Mouse (Mus musculus) CH12.LX (cell line): ENCODE data around the gene Cidec. TPM values are rescaled to one million over a fixed set of nuclear protein-coding genes. Genes with fewer than 3 reads are reported as not detected.
A peak's percentile ranks its signal among the peaks of the same experiment; 100 is the strongest.

Source experiments
- DNase-seq: peaks from one replicate; pipeline ENCODE4 v3.0.0-alpha.2; 2013; ENCODE audit errors: extremely low read depth
- H3K27ac ChIP-seq: 2 replicates; pipeline ENCODE4 v1.5.1; 2012; ENCODE audit warnings: low read depth, mild to moderate bottlenecking, control low read depth, moderate library complexity; ENCODE audit not compliant: insufficient read depth
- H3K27me3 ChIP-seq: replicated peaks from 2 replicates; pipeline ENCODE3; 2012; ENCODE audit warnings: inconsistent platforms
- H3K36me3 ChIP-seq, 2 experiments: replicated peaks in 1 of 2; 2 replicates each; pipeline versions ENCODE3 to v1.6.1; 2012; ENCODE audit warnings: inconsistent platforms in 1 of 2, low read length in 1 of 2, mild to moderate bottlenecking in 1 of 2, mixed read lengths in 1 of 2, moderate library complexity in 1 of 2; ENCODE audit not compliant: control insufficient read depth in 1 of 2, insufficient read depth in 1 of 2
- H3K4me1 ChIP-seq, 2 experiments: 2 replicates each; pipeline ENCODE4 v1.6.1; 2012; ENCODE audit warnings: inconsistent platforms in 1 of 2, moderate library complexity in 1 of 2; ENCODE audit not compliant: insufficient read depth in 2 of 2, control insufficient read depth in 1 of 2
- H3K4me2 ChIP-seq: 2 replicates; pipeline ENCODE4 v1.6.1; 2012; ENCODE audit warnings: low read depth, mild to moderate bottlenecking, control low read depth; ENCODE audit not compliant: poor library complexity, insufficient read depth, severe bottlenecking
- H3K4me3 ChIP-seq, 3 experiments: fragments of 150-350 bp in 1 of 3; sonication (generic) in 1 of 3; replicated peaks in 1 of 3; 2 replicates each; pipeline versions ENCODE3 to v1.5.1; 2011 to 2012; ENCODE audit warnings: low read depth in 2 of 3, low read length in 2 of 3, mild to moderate bottlenecking in 2 of 3, moderate library complexity in 2 of 3, control low read depth in 1 of 3, improper control_type of control experiment in 1 of 3, inconsistent platforms in 1 of 3, mixed read lengths in 1 of 3; ENCODE audit not compliant: poor library complexity in 1 of 3
- H3K79me2 ChIP-seq: replicated peaks from 2 replicates; pipeline ENCODE4 v1.6.1; 2012; ENCODE audit warnings: mild to moderate bottlenecking, moderate library complexity; ENCODE audit not compliant: control insufficient read depth, poor library complexity, insufficient read depth, severe bottlenecking; ENCODE audit errors: extremely low read depth
- H3K9ac ChIP-seq: 2 replicates; pipeline ENCODE4 v1.6.1; 2012; ENCODE audit warnings: low read depth, mild to moderate bottlenecking, control low read depth, moderate library complexity; ENCODE audit not compliant: insufficient read depth
- H3K9me3 ChIP-seq: replicated peaks from 2 replicates; pipeline ENCODE3; 2012; ENCODE audit warnings: low read length, inconsistent platforms, mixed read lengths
- BHLHE40 ChIP-seq: IDR thresholded peaks from 2 replicates; pipeline ENCODE4 v1.6.1; 2011; ENCODE audit warnings: mild to moderate bottlenecking, low read depth, low read length, improper control_type of control experiment
- CHD1 ChIP-seq: IDR thresholded peaks from 2 replicates; pipeline ENCODE4 v1.6.1; 2012; ENCODE audit warnings: low read depth, low read length, improper control_type of control experiment, inconsistent platforms
- CHD2 ChIP-seq: IDR thresholded peaks from 2 replicates; pipeline ENCODE4 v1.6.1; 2011; ENCODE audit warnings: low read length, improper control_type of control experiment
- CTCF ChIP-seq, 2 experiments: IDR thresholded peaks in 1 of 2; conservative IDR thresholded peaks in 1 of 2; 2 replicates each; pipeline ENCODE4 v1.5.1; 2011 to 2012; ENCODE audit warnings: low read depth in 2 of 2, low read length in 2 of 2, improper control_type of control experiment in 1 of 2, inconsistent platforms in 1 of 2, mild to moderate bottlenecking in 1 of 2, moderate library complexity in 1 of 2
- ELF1 ChIP-seq: IDR thresholded peaks from 2 replicates; pipeline ENCODE4 v1.6.1; 2014; ENCODE audit warnings: low read depth, mild to moderate bottlenecking, inconsistent platforms, low read length, improper control_type of control experiment
- EP300 ChIP-seq: IDR thresholded peaks from 2 replicates; pipeline ENCODE4 v1.6.1; 2011; ENCODE audit warnings: low read length, improper control_type of control experiment
- ETS1 ChIP-seq: conservative IDR thresholded peaks from 2 replicates; pipeline ENCODE4 v1.6.1; 2012; ENCODE audit warnings: low read depth, mild to moderate bottlenecking, inconsistent platforms, low read length, improper control_type of control experiment, moderate library complexity
- GABPA ChIP-seq: IDR thresholded peaks from 2 replicates; pipeline ENCODE4 v1.6.1; 2012; ENCODE audit warnings: low read depth, low read length, improper control_type of control experiment, inconsistent platforms; ENCODE audit not compliant: insufficient replicate concordance
- HCFC1 ChIP-seq: IDR thresholded peaks from 2 replicates; pipeline ENCODE4 v1.6.1; 2012; ENCODE audit warnings: low read depth, mild to moderate bottlenecking, inconsistent platforms, low read length, improper control_type of control experiment
- IRF4 ChIP-seq: IDR thresholded peaks from 2 replicates; pipeline ENCODE4 v1.6.1; 2014; ENCODE audit warnings: low read depth, mild to moderate bottlenecking, inconsistent platforms, low read length, improper control_type of control experiment
- JUND ChIP-seq: conservative IDR thresholded peaks from 2 replicates; pipeline ENCODE4 v1.6.1; 2011; ENCODE audit warnings: low read depth, low read length, improper control_type of control experiment
- KAT2A ChIP-seq: IDR thresholded peaks from 2 replicates; pipeline ENCODE4 v1.6.1; 2012; ENCODE audit warnings: low read length, improper control_type of control experiment, inconsistent platforms; ENCODE audit not compliant: insufficient replicate concordance
- MAFK ChIP-seq: IDR thresholded peaks from 2 replicates; pipeline ENCODE4 v1.6.1; 2011; ENCODE audit warnings: low read length, improper control_type of control experiment; ENCODE audit not compliant: insufficient replicate concordance
- MAX ChIP-seq: IDR thresholded peaks from 2 replicates; pipeline ENCODE4 v1.6.1; 2011; ENCODE audit warnings: low read length, improper control_type of control experiment
- MEF2A ChIP-seq: IDR thresholded peaks from 2 replicates; pipeline ENCODE4 v1.6.1; 2014; ENCODE audit warnings: low read depth, mild to moderate bottlenecking, inconsistent platforms, low read length, improper control_type of control experiment, borderline replicate concordance
- MXI1 ChIP-seq: IDR thresholded peaks from 2 replicates; pipeline ENCODE4 v1.6.1; 2011; ENCODE audit warnings: mild to moderate bottlenecking, low read depth, low read length, improper control_type of control experiment
- MYC ChIP-seq: IDR thresholded peaks from 2 replicates; pipeline ENCODE4 v1.6.1; 2011; ENCODE audit warnings: low read depth, mild to moderate bottlenecking, improper control_type of control experiment, low read length
- NRF1 ChIP-seq: IDR thresholded peaks from 2 replicates; pipeline ENCODE4 v1.6.1; 2014; ENCODE audit warnings: low read depth, mild to moderate bottlenecking, inconsistent platforms, low read length, improper control_type of control experiment, moderate library complexity
- PAX5 ChIP-seq: IDR thresholded peaks from 2 replicates; pipeline ENCODE4 v1.6.1; 2012; ENCODE audit warnings: low read length, inconsistent platforms, mixed read lengths
- POLR2A ChIP-seq: IDR thresholded peaks from 2 replicates; pipeline ENCODE4 v1.6.1; 2011; ENCODE audit warnings: low read depth, mild to moderate bottlenecking, improper control_type of control experiment, low read length
- POLR2AphosphoS2 ChIP-seq: IDR thresholded peaks from 2 replicates; pipeline ENCODE4 v1.6.1; 2011; ENCODE audit warnings: low read depth, low read length, improper control_type of control experiment
- RAD21 ChIP-seq: IDR thresholded peaks from 2 replicates; pipeline ENCODE4 v1.6.1; 2011; ENCODE audit warnings: low read depth, mild to moderate bottlenecking, low read length, improper control_type of control experiment, moderate library complexity
- RCOR1 ChIP-seq: conservative IDR thresholded peaks from 2 replicates; pipeline ENCODE4 v1.6.1; 2012; ENCODE audit warnings: low read depth, mild to moderate bottlenecking, inconsistent platforms, low read length, improper control_type of control experiment
- SIN3A ChIP-seq: IDR thresholded peaks from 2 replicates; pipeline ENCODE4 v1.6.1; 2012; ENCODE audit warnings: low read length, improper control_type of control experiment, inconsistent platforms
- TBP ChIP-seq: conservative IDR thresholded peaks from 2 replicates; pipeline ENCODE4 v1.6.1; 2011; ENCODE audit warnings: low read depth, low read length, improper control_type of control experiment
- TCF12 ChIP-seq: IDR thresholded peaks from 2 replicates; pipeline ENCODE4 v1.6.1; 2014; ENCODE audit warnings: low read depth, mild to moderate bottlenecking, inconsistent platforms, low read length, improper control_type of control experiment
- USF1 ChIP-seq: IDR thresholded peaks from 2 replicates; pipeline ENCODE4 v1.6.1; 2014; ENCODE audit warnings: low read depth, mild to moderate bottlenecking, inconsistent platforms, low read length, improper control_type of control experiment
- USF2 ChIP-seq: conservative IDR thresholded peaks from 2 replicates; pipeline ENCODE4 v1.6.1; 2011; ENCODE audit warnings: low read depth, low read length, improper control_type of control experiment
- ZC3H11A ChIP-seq: IDR thresholded peaks from 2 replicates; pipeline ENCODE4 v1.6.1; 2012; ENCODE audit warnings: low read depth, mild to moderate bottlenecking, inconsistent platforms, low read length, improper control_type of control experiment
- ZKSCAN1 ChIP-seq: IDR thresholded peaks from 2 replicates; pipeline ENCODE4 v1.6.1; 2012; ENCODE audit warnings: low read depth, inconsistent platforms, low read length, improper control_type of control experiment, borderline replicate concordance
- ZMIZ1 ChIP-seq: IDR thresholded peaks from 2 replicates; pipeline ENCODE4 v1.6.1; 2012; ENCODE audit warnings: low read depth, mild to moderate bottlenecking, inconsistent platforms, low read length, improper control_type of control experiment
- dilution Hi-C: fragments of 300-500 bp; cut with MboI; formaldehyde crosslinking; loops from 2 replicates; pipeline ENCODE4 v1.14.3; 2020; ENCODE audit warnings: low sequenced_read_pairs; ENCODE audit not compliant: extremely low pct_unique_long_range_greater_than_20kb, extremely low pct_ligation_motif_present
- in situ Hi-C: fragments of 300-500 bp; cut with MboI; formaldehyde crosslinking; loops from 3 replicates; pipeline ENCODE4 v1.14.3; 2019; ENCODE audit warnings: low sequenced_read_pairs, low pct_ligation_motif_present, low pct_unique_long_range_greater_than_20kb, mixed read lengths
- polyA plus RNA-seq: library from polyadenylated mRNA; unstranded; fragments of >175 nt; gene quantifications from 2 replicates; pipeline ENCODE4 v1.2.1, GENCODE M21; 2012; ENCODE audit warnings: low read depth; ENCODE audit not compliant: insufficient read length
- total RNA-seq, 2 experiments: library from RNA; depleted of rRNA; stranded (reverse); fragments of 300-350 nt in 1 of 2; fragments of >200 nt in 1 of 2; gene quantifications; 2 replicates each; pipeline ENCODE4 v1.2.3; 2012 to 2014

Cidec gene
- total and polyA plus RNA-seq, 3 experiments: not detected

DNA sequence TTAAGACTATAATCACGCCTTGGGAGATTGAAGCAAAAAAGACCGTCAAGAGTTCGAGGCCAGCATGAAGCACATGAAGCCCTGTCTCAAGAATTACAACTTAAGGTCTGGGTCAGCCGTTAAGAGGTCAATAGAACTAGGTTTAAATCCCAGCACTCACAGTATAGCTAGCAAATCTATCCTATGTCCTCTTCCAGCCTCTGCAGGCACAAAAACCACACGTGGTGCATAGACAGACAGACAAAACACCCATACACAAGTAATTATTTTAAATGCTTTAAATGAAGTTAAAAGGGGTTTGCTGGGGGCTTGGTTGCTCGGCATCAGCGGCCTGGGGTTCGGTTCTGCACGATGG, 6.5 kb upstream of the Cidec start:
- no peaks in the 10 kb centered on the region for H3K9me3 ChIP-seq
- TF ChIP-seq MEF2A: no peak
- no peak for TF ChIP-seq MAFK
- TF ChIP-seq USF1: 0 out of 2 replicates have a peak, but pooled peaks have one; percentile 3
- TF ChIP-seq MAX: peak; percentile 88
- TF ChIP-seq ZC3H11A: no peak
- no peak for TF ChIP-seq RAD21
- 0 out of 2 replicates have a peak, but pooled peaks have one; percentile 45 for TF ChIP-seq CHD2
- no peak for TF ChIP-seq JUND
- no peak; the same call in 1 of the 2 replicates for TF ChIP-seq BHLHE40
- 0 out of 2 replicates have a peak, but pooled peaks have one; percentile 8 for TF ChIP-seq ETS1
- no peak for TF ChIP-seq ELF1
- no peak for TF ChIP-seq POLR2AphosphoS2
- no peak for TF ChIP-seq HCFC1
- TF ChIP-seq, all 38 proteins: peak for 4
- Histone ChIP-seq H3K4me3 (peak overlapping the region in 2 of 3 experiments; percentile 95 to 100), H3K4me1 (peaks cover 4 to 36% of the 10 kb centered on the region in 2 experiments), H3K79me2 (peaks cover 13% of the 10 kb centered on the region), H3K36me3 (peaks cover 11 to 22% of the 10 kb centered on the region in 2 experiments), H3K4me2 (peak overlapping the region; percentile 25), H3K9ac (0 out of 2 replicates have a peak overlapping the region, but pooled peaks have one; percentile 8), H3K27me3 (no peaks in the 10 kb centered on the region), H3K27ac (no peak overlapping the region)
- no peak for DNase-seq
- dilution Hi-C loops (no loop called here), in situ Hi-C loops (no loop called here)

DNA sequence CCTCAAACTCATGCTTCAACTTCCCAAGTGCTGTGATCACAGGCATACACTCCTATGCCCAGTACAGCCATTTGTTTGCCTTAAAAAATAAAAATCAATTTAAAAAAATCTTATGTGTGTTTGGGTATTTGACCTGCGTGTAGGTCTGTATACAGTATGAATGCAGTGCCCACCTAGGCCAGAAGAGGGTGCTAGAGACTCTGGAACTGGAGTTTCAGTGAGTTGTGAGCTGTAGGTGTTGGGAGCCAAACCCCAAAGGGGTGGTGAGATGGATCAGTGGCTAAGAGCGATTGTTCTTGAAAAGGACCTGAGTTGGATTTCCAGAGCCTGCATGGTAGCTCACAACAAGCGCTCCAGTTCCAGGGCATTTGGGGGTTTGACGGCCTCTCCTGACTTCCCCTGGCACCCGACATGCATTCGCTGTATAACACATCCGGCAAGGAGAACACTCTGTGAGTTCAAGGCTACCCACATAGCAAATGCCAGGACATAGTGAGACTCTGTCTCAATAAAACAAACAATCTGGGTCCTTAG, 5.7 kb upstream of the Cidec start:
- Histone ChIP-seq H3K79me2 (peaks cover 13% of the 10 kb centered on the region), H3K4me3 (no peak overlapping the region), H3K27me3 (no peaks in the 10 kb centered on the region), H3K27ac (no peak overlapping the region), H3K9me3 (no peaks in the 10 kb centered on the region), H3K4me2 (no peak overlapping the region), H3K9ac (no peak overlapping the region), H3K4me1 (peaks cover 4 to 35% of the 10 kb centered on the region in 2 experiments), H3K36me3 (peaks cover 3 to 13% of the 10 kb centered on the region in 2 experiments)
- dilution Hi-C loops (no loop called here), in situ Hi-C loops (no loop called here)
- DNase-seq: peak; percentile 89
- TF ChIP-seq ELF1 (no peak), CTCF (conservative IDR thresholded peaks at IDR 0.05 in 1 of 2, IDR thresholded peaks at IDR 0.05 in 1 of 2; ENCODE audit: low read depth in 2 of 2, low read length in 2 of 2) (peak; percentile 69 to 88; a peak in 3 of 4 replicates), MEF2A (no peak), MAFK (no peak), RAD21 (peak; percentile 90), TCF12 (no peak), MYC (0 out of 2 replicates have a peak, but pooled peaks have one; percentile 48), KAT2A (no peak), TBP (no peak), ZKSCAN1 (no peak), JUND (no peak), GABPA (no peak), ZC3H11A (no peak), NRF1 (0 out of 2 replicates have a peak, but pooled peaks have one; percentile 16), MXI1 (no peak), EP300 (no peak), MAX (no peak), BHLHE40 (no peak), USF2 (no peak), CHD1 (no peak), USF1 (no peak), PAX5 (no peak), IRF4 (no peak), ETS1 (no peak), RCOR1 (no peak), ZMIZ1 (no peak), HCFC1 (no peak), SIN3A (no peak; the same call in 1 of the 2 replicates), POLR2A (no peak)
